Mouse (Mus musculus) MEL (cell line): ENCODE results near the gene Prr3.

Source experiments
- CTCF ChIP-seq, 3 experiments: IDR thresholded peaks in 2 of 3; conservative IDR thresholded peaks in 1 of 3; 2 replicates each; pipeline ENCODE4 v1.5.1; 2011 to 2012; ENCODE audit warnings: low read length in 3 of 3, low read depth in 2 of 3, mild to moderate bottlenecking in 2 of 3, improper control_type of control experiment in 1 of 3, inconsistent platforms in 1 of 3, mixed read lengths in 1 of 3, moderate library complexity in 1 of 3; ENCODE audit not compliant: control insufficient read depth in 1 of 3, insufficient read depth in 1 of 3, poor library complexity in 1 of 3, severe bottlenecking in 1 of 3
- MAFK ChIP-seq: IDR thresholded peaks from 2 replicates; pipeline ENCODE4 v1.6.1; 2011; ENCODE audit warnings: low read depth, mild to moderate bottlenecking, low read length, improper control_type of control experiment, borderline replicate concordance
- MEF2A ChIP-seq: IDR thresholded peaks from 2 replicates; pipeline ENCODE4 v1.6.1; 2014; ENCODE audit warnings: low read depth, mild to moderate bottlenecking, inconsistent platforms, low read length, improper control_type of control experiment; ENCODE audit not compliant: poor library complexity, insufficient replicate concordance, severe bottlenecking; ENCODE audit errors: extremely low read depth

DNA sequence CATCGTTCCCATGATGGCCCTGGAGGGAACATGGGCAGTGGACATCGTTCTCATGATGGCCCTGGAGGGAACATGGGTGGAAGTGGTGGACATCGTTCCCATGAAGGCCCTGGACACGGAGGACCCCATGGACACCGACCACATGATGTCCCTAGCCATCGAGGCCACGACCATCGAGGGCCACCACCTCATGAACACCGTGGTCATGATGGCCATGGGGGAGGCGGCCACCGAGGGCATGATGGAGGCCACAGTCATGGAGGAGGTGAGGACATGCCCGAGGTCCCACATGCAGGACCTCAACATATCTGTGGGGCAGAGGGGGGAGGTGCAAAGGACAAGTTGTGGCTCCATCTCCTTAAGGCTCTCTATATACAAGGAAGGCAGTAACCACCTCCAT lies 49.4 kb downstream of the Prr3 start:
- TF ChIP-seq MEF2A, result no peak
- no peak for TF ChIP-seq CTCF (IDR thresholded peaks at IDR 0.05 in 2 of 3, conservative IDR thresholded peaks at IDR 0.05 in 1 of 3; ENCODE audit: control insufficient read depth in 1 of 3, insufficient read depth in 1 of 3, low read depth in 2 of 3, low read length in 3 of 3, poor library complexity in 1 of 3, severe bottlenecking in 1 of 3)
- TF ChIP-seq MAFK, result no peak
